Mouse (Mus musculus) forebrain, embryonic 12.5 days (tissue): Measurements from ENCODE around the gene Gsdma. TPM values are rescaled to one million over a fixed set of nuclear protein-coding genes. Genes with fewer than 3 reads are reported as not detected.
A peak's percentile ranks its signal among the peaks of the same experiment; 100 is the strongest.
"Not testable (repeated sequence)": the region's sequence is repeated elsewhere in the genome, so short reads cannot be mapped to it uniquely, and the experiment has no call there.

ENCODE experiments used
- ATAC-seq: fragments of 200-750 bp; cut with Nextera tagmentation; 2 replicates; pipeline ENCODE4 v1.8.0; 2017; ENCODE audit warnings: moderate TSS enrichment; ENCODE audit not compliant: low FRiP score
- H3K27ac ChIP-seq: fragments of 300-500 bp; sonication (generic); 2 replicates; pipeline ENCODE4 v1.5.1; 2016; ENCODE audit warnings: mild to moderate bottlenecking
- H3K27me3 ChIP-seq: fragments of 300-500 bp; sonication (generic); 2 replicates; pipeline ENCODE4 v1.6.1; 2016; ENCODE audit warnings: mild to moderate bottlenecking
- H3K36me3 ChIP-seq: fragments of 300-500 bp; sonication (generic); replicated peaks from 2 replicates; pipeline ENCODE4 v1.6.1; 2016; ENCODE audit warnings: mild to moderate bottlenecking
- H3K4me1 ChIP-seq: fragments of 300-500 bp; sonication (generic); 2 replicates; pipeline ENCODE4 v1.6.1; 2016
- H3K4me2 ChIP-seq: fragments of 300-500 bp; sonication (generic); 2 replicates; pipeline ENCODE4 v1.6.1; 2016; ENCODE audit warnings: mild to moderate bottlenecking, moderate library complexity
- H3K4me3 ChIP-seq: fragments of 300-500 bp; sonication (generic); replicated peaks from 2 replicates; pipeline ENCODE4 v1.5.1; 2016; ENCODE audit warnings: mild to moderate bottlenecking
- H3K9ac ChIP-seq: fragments of 300-500 bp; sonication (generic); 2 replicates; pipeline ENCODE4 v1.6.1; 2016; ENCODE audit warnings: mild to moderate bottlenecking
- H3K9me3 ChIP-seq: fragments of 300-500 bp; sonication (generic); 2 replicates; pipeline ENCODE4 v1.6.1; 2016
- WGBS: fragments of 180-500 bp; shearing (Covaris S2); methylation state at CpG from one replicate; pipeline ENCODE4 v1.1.7; 2016; 5-methylcytosine and 5-hydroxymethylcytosine counted together
- polyA plus RNA-seq: library from polyadenylated mRNA; unstranded; fragments of >200 nt; fragmentation: Nextera tagmentation; extraction: Ambion mirVana; gene quantifications from 2 replicates; pipeline ENCODE4 v1.2.1, GENCODE M21; 2016

The Gsdma gene
- polyA plus RNA-seq, 1 experiment from 2014 or later = not detected

DNA sequence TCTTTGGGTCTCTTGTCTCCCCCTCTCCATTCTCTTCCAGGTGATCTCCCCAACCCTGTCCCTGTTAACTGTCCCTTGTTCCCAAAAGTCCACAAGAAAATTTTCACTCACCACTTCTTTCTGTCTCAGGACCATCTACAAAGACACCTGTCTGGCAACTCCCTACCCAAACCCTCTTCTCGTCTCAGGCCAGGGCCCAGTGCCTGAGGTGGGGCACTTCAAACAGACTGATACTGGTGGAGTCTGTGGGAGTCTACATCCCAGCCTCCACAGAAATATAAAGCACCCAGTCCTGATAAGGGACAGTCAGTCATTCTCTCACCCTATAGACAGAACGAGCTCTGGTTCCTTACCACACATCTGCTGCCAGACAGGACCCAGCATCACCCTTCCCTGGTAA, 17.7 kb upstream of the Gsdma start, which contains the start of gene Gsdma2:
Gene Gsdma2 (plus strand): TSS at position 301 of the 400 bp plus-strand sequence.
- Histone ChIP-seq H3K9me3 (no peaks in the 10 kb centered on the region), H3K4me2 (no peak within 1 kb of the TSS), H3K27me3 (peaks cover 10% of the 10 kb centered on the region), H3K4me1 (no peaks in the 10 kb centered on the region), H3K9ac (no peak within 1 kb of the TSS), H3K4me3 (no peak within 1 kb of the TSS), H3K36me3 (no peaks in the 10 kb centered on the region), H3K27ac (no peak within 1 kb of the TSS)
- ATAC-seq = no peak
- 71% methylated on average over 2 of the region's 2 CpGs for WGBS

DNA sequence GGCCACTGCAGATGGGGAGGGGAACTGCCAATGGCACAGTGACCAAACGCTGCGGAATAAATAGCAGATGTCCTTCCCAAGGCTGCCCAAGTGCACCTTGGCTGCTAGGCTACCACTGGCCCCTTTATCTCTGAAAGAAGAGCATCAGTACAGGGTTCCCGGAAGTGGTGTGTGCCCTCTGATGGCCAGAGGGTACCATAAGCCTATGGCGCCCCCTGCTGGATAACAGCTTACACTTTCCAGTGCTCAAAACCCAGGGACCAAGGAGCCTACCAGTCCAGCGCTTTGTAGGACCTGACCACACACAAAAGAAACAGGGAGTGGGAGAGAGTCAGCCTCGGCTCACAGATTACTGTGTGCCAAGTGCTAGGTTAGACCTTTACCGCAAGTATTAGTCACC, 9.1 kb upstream of the Gsdma start:
- H3K4me1 ChIP-seq, H3K27me3 ChIP-seq, H3K4me2 ChIP-seq, H3K9me3 ChIP-seq, H3K9ac ChIP-seq, H3K27ac ChIP-seq, H3K4me3 ChIP-seq, H3K36me3 ChIP-seq, ATAC-seq: not testable (repeated sequence)
- 18% methylated on average over 7 of the region's 7 CpGs for WGBS

DNA sequence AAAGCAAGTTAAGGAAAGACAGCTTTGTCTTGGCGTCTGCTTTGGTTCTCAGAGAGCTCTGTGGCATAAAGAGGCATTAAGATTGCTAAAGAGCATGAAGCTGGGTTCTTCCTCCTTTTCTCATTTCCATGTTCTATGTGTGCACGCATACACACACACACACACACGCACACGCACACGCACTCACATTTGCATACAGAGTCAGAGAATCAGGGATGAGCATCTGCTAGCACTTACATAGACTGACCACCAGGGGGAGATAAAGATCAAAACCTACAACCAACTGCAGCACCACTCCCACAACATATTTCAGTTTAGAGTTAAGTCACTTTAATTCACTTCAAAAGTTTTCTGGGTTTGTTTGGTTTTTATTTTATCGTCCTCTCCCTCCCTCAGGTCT, 3.6 kb upstream of the Gsdma start:
- no peak for ATAC-seq
- Histone ChIP-seq H3K4me2 (no peak overlapping the region), H3K27me3 (peaks cover 9% of the 10 kb centered on the region; the same call in 1 of the 2 replicates), H3K36me3 (no peaks in the 10 kb centered on the region), H3K9ac (no peak overlapping the region), H3K4me1 (0 out of 2 replicates have a peak, but pooled peaks cover 3% of the 10 kb centered on the region), H3K27ac (no peak overlapping the region), H3K4me3 (no peak overlapping the region), H3K9me3 (no peaks in the 10 kb centered on the region)
- 10% methylated on average over 6 of the region's 6 CpGs for WGBS

DNA sequence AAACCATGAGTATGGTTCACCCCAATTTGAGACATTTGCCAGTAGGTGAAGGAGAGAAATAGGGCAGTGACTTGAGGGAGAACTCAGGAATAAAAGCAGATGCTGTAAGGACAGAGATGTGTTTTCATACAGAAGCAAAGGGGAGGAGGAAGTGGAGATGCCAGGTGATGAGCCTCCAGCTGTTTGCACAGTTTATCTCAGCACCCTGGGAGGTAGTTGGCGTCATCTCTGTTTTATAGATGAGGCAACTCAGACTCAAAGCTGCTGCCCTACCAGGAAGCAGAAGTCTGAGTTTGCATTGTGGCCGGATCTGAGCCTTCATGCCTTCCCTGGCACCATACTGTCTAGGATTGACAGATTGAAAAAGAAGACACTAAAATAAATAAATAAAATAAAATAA, 4.8 kb downstream of the Gsdma start:
- Histone ChIP-seq H3K4me2 (no peak overlapping the region), H3K9me3 (no peaks in the 10 kb centered on the region), H3K9ac (no peak overlapping the region), H3K27me3 (peaks cover 54% of the 10 kb centered on the region), H3K27ac (no peak overlapping the region), H3K4me1 (no peaks in the 10 kb centered on the region), H3K36me3 (no peaks in the 10 kb centered on the region), H3K4me3 (no peak overlapping the region)
- WGBS = 78% methylated on average over 2 of the region's 2 CpGs
- ATAC-seq = no peak

DNA sequence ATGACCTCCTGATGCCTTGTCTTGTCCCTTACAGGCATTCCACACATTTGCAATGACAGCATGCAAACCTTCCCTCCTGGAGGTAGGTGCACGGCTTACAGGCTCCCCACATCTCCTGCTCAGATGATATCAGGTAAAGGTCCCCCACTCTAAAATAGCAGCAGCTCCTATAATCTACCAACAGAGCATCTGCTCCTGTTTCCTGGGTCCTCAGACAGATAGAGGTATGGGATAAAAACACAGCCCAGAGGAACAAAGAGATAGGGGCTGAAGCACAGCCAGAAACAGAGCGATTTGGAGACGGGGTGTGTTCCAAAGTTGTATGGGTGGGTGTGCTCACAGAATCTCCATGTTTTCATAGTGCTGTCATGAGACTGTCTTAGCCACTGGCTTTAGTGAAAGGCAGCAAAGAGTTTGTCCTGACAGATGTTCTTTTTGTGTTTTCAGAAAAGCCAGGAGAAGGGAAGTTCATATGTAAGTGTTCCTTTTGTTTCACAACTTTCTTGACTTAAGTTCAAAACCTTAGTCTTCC, 7.2 kb downstream of the Gsdma start:
- ATAC-seq = no peak
- Histone ChIP-seq H3K36me3 (no peaks in the 10 kb centered on the region), H3K27me3 (peaks cover 50% of the 10 kb centered on the region), H3K4me2 (no peak overlapping the region), H3K9ac (no peak overlapping the region), H3K27ac (no peak overlapping the region), H3K4me3 (no peak overlapping the region), H3K4me1 (no peaks in the 10 kb centered on the region), H3K9me3 (no peaks in the 10 kb centered on the region)
- WGBS = 72% methylated on average over 3 of the region's 3 CpGs

DNA sequence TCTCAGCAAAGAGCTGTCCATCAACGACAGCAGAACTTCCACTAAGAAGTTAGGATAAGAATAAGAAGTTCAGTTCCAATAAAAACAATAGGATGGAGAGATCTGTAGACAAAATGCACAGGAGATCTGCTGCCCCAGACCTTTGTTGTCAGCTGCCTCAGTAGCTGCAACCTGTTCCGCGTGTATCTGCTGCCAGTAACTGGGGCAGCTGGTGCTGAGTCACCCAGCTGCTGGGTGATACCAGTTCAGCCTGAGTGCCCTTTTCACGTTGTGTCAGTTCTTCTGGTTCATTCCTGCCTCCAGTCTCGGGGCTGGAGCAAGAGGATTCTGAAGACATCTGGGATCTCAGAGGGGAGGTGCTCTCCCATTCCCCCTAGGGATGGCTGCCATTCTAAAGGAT, 7.7 kb downstream of the Gsdma start:
- Histone ChIP-seq H3K4me3 (no peak overlapping the region), H3K36me3 (no peaks in the 10 kb centered on the region), H3K4me1 (no peaks in the 10 kb centered on the region), H3K27ac (no peak overlapping the region), H3K9ac (no peak overlapping the region), H3K9me3 (no peaks in the 10 kb centered on the region), H3K27me3 (peaks cover 45% of the 10 kb centered on the region), H3K4me2 (no peak overlapping the region)
- 68% methylated on average over 5 of the region's 5 CpGs for WGBS
- ATAC-seq = no peak

DNA sequence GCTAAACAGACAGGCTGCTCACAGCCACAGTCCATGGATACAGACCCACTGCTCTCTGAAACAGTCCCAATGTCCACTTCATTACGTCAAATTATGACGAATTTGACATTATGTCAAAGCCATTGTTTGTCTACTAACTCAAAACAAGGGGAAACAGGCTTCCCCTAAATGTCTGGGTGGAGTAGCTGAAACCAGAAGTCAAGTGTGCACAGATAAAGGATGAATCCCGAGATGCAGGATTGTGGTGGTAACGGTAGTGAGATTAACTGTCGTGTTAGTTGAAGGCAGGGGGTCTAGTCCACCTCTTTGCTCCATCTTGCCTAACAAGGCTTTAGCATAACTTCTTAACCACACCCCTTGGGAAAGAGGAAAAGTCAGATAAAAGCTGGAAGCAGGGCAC, 8.3 kb downstream of the Gsdma start:
- Histone ChIP-seq H3K9ac (no peak overlapping the region), H3K27me3 (peaks cover 40% of the 10 kb centered on the region), H3K36me3 (no peaks in the 10 kb centered on the region), H3K4me2 (no peak overlapping the region), H3K4me3 (no peak overlapping the region), H3K9me3 (no peaks in the 10 kb centered on the region), H3K4me1 (no peaks in the 10 kb centered on the region), H3K27ac (no peak overlapping the region)
- 92% methylated on average over 5 of the region's 5 CpGs for WGBS
- no peak for ATAC-seq

DNA sequence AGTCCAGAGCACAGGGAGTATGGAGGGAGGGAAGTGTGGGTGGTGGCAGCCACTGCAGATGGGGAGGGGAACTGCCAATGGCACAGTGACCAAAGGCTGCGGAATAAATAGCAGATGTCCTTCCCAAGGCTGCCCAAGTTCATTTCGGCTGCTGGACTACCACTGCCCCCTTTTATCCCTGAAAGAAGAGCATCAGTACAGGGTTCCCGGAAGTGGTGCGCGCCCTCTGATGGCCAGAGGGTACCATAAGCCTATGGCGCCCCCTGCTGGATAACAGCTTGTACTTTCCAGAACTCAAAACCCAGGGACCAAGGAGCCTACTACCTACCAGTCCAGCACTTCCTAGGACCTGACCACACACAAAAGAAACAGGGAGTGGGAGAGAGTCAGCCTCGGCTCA, 9.0 kb downstream of the Gsdma start:
- H3K9ac ChIP-seq, H3K36me3 ChIP-seq, H3K4me3 ChIP-seq, ATAC-seq, H3K4me1 ChIP-seq, H3K9me3 ChIP-seq, H3K27ac ChIP-seq: not testable (repeated sequence)
- Histone ChIP-seq H3K27me3 (peaks cover 34% of the 10 kb centered on the region), H3K4me2 (peak overlapping the region; percentile 29; the same call in 1 of the 2 replicates)
- WGBS = 11% methylated on average over 7 of the region's 7 CpGs

DNA sequence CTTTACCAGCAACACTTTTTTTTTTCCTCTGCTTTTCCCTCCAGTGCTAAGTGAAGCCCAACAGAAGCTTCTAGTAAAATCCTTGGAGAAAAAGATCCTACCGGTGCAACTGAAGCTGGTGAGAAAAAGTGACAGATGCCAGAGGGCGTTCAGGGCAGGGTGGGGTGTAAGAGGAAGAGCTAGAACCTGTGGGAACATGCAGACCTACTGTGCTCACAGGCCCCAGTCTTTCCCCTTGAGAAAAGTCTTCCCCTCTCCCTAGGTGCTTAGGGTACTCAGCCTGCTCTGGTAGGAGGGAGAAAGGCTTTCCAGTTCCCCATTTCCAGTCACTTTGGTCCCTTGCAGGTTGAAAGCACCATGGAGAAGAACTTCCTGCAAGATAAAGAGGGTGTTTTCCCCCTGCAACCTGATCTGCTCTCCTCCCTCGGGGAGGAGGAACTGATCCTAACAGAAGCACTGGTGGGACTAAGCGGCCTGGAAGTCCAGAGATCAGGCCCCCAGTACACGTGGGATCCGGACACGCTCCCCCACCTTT, 11.7 kb downstream of the Gsdma start:
- H3K4me3 ChIP-seq = no peak overlapping the region
- peaks cover 15% of the 10 kb centered on the region for H3K27me3 ChIP-seq
- H3K36me3 ChIP-seq = no peaks in the 10 kb centered on the region
- WGBS = 48% methylated on average over 7 of the region's 7 CpGs
- H3K4me1 ChIP-seq = no peaks in the 10 kb centered on the region
- no peak for ATAC-seq
- H3K4me2 ChIP-seq = no peak overlapping the region
- no peak overlapping the region for H3K27ac ChIP-seq
- no peaks in the 10 kb centered on the region for H3K9me3 ChIP-seq
- no peak overlapping the region for H3K9ac ChIP-seq

DNA sequence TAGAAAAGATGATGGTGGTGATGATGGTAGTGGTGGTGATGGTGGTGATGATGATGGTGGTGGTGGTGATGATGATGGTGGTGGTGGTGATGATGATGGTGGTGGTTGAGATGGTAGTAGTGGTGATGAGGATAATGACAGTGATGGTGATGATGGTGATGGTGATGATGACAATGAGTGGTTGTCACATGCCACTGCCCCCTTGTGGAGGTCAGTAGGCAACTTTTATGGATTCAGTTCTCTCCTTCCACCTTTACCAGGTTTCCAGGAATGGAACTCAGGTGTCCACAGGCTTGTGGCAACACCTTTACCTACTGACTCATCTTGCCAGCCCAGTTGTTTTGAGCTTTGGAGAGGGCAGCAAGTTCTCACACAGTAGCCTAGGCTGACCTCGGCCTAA, 15.9 kb downstream of the Gsdma start:
- no peaks in the 10 kb centered on the region for H3K27me3 ChIP-seq
- 88% methylated on average over 1 of the region's 1 CpGs for WGBS
- no peaks in the 10 kb centered on the region for H3K36me3 ChIP-seq
- peaks cover 15% of the 10 kb centered on the region for H3K4me1 ChIP-seq
- H3K9ac ChIP-seq = no peak overlapping the region
- H3K9me3 ChIP-seq = no peaks in the 10 kb centered on the region
- H3K4me3 ChIP-seq = no peak overlapping the region
- ATAC-seq = no peak
- no peak overlapping the region for H3K4me2 ChIP-seq
- H3K27ac ChIP-seq = no peak overlapping the region

DNA sequence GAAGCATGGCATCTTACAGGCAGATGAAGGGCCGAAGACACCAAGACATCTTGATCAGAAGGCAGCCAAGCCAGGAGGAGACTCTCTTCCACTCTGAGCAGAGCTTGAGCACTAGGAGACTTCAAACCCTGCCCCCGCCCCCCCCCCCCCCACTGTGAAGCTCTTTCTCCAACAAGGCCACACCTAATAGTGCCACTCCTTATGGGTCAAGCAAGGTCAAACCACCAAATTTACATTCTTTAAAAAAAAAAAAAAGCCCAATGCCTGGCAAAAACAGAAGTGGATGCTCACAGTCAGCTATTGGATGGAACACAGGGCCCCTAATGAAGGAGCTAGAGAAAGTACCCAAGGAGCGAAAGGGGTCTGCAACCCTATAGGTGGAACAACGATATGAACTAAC, 16.4 kb downstream of the Gsdma start:
- not testable (repeated sequence) for H3K27me3 ChIP-seq, ATAC-seq, H3K9me3 ChIP-seq, H3K27ac ChIP-seq, H3K4me2 ChIP-seq, H3K4me3 ChIP-seq, H3K9ac ChIP-seq, H3K36me3 ChIP-seq
- H3K4me1 ChIP-seq = peaks cover 15% of the 10 kb centered on the region
- 87% methylated on average over 4 of the region's 4 CpGs for WGBS

DNA sequence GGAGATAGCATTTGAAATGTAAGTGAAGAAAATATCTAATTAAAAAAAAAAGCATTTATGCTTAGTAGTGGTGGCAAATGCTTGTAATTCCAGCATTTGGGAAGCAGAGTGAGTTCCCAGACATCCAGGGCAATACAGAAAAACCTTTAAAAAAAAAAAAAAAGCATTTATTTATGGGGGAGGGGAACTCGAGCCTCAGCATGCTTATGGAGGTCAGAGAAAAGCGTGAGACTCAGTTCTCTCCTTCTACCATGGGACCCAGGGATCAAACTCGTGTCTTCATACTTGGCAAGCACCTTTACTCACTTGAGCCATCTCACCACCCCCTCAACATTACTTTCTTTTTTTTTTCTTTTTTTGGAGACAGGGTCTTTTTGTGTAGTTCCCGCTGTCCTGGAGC, 17.0 kb downstream of the Gsdma start:
- Histone ChIP-seq H3K27me3 (no peaks in the 10 kb centered on the region), H3K9me3 (no peaks in the 10 kb centered on the region), H3K4me1 (peaks cover 15% of the 10 kb centered on the region), H3K4me2 (no peak overlapping the region), H3K4me3 (no peak overlapping the region), H3K27ac (no peak overlapping the region), H3K9ac (no peak overlapping the region), H3K36me3 (peaks cover 11% of the 10 kb centered on the region)
- no peak for ATAC-seq
- WGBS = 90% methylated on average over 4 of the region's 4 CpGs
